Comparison of ENCODE assay signal across 8 mouse cellular contexts in the genomic region with DNA sequence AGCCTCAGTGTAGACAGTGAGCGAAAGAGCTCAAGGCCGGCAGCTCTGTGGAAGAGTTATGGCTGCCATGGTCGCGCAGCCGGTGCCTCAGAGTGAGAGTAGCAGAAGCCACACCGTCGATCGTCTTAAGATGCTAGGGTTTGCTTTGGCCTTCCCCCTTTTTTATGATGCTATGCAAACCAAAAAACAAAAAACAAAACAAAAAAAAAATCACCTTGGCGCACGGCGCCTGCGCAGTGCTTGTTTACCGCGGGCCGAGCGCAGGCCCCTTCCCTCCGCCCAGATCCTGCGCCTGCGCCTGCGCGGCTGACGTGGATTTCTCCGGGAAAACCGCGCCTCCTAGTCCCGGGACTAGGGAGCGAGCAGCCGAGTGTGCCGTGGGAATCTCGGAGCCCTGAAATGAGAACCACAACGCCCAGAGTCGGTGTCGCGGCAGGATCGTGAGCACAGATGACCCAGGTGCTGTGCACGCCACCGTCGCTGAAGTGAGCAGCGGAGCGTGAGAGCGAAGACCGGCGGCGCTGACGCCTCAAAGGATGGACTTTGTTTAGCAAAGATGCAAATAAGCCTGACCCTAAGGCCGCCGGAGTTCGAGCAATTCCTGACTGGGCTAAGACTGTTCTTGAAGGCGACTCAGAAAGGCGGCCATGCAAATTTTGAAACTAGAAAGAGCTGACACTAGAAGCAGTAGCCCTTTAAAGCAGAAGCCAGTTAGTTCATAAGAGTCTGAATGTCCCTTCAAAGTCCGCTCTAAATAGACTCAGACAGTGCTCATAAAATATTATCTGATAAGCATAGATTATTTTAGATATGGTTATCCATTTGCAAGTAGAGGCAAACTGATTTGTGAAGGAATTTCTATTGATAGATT. TPM values are rescaled to one million over a fixed set of nuclear protein-coding genes. Genes with fewer than 3 reads are reported as not detected.
A peak's percentile ranks its signal among the peaks of the same experiment; 100 is the strongest.
DNase-seq lines count a peak whose midpoint lies in the region; ATAC-seq lines count a peak whose summit lies in the region.

A gene (minus strand): TSS at position 484 of the 871 bp plus-strand sequence.

- H3K4me2 ChIP-seq in hindbrain, embryonic 13.5 days, result peak within 1 kb of the TSS; percentile 74

- peak within 1 kb of the TSS; percentile 86 for H3K9ac ChIP-seq in hindbrain, embryonic 13.5 days

- peaks cover 15% of the 10 kb centered on the region for H3K4me1 ChIP-seq in hindbrain, embryonic 13.5 days (replicated peaks)

- WGBS in hindbrain, embryonic 13.5 days, result under 1% methylated on average over 51 of the region's 51 CpGs

- no peaks in the 10 kb centered on the region for H3K9me3 ChIP-seq in hindbrain, embryonic 13.5 days

- peak; percentile 96 for DNase-seq in R1 (ENCODE audit: low read depth, low spot score)
- peak; percentile 93 to 94 for DNase-seq in cerebellum, postnatal 14 days
- DNase-seq in frontal cortex, postnatal 14 days (ENCODE audit: low spot score in 2 of 2), result peak; percentile 77 to 82
- peak; percentile 87 for DNase-seq in layer of hippocampus, postnatal 36 days
- DNase-seq in lung, postnatal 25 days (ENCODE audit: low spot score), result peak; percentile 93
- peak; percentile 96 for DNase-seq in retina, postnatal 1 day
- DNase-seq in thymus, postnatal 4 days, result peak; percentile 85

- no peaks in the 10 kb centered on the region for H3K27me3 ChIP-seq in hindbrain, embryonic 13.5 days

- peak within 1 kb of the TSS; percentile 99 for H3K27ac ChIP-seq in hindbrain, embryonic 13.5 days

- no peaks in the 10 kb centered on the region for H3K36me3 ChIP-seq in hindbrain, embryonic 13.5 days

- H3K4me3 ChIP-seq in hindbrain, embryonic 13.5 days, result peak within 1 kb of the TSS; percentile 53

- peak; percentile 95 for ATAC-seq in hindbrain, embryonic 13.5 days (ENCODE audit: low FRiP score)

RNA-seq across cellular contexts. Expression of the gene that starts here (rescaled TPM):
- 39.0 and 45.1 TPM in 2 replicates for polyA plus RNA-seq in hindbrain, embryonic 13.5 days (2015; fragmentation: Nextera tagmentation; extraction: Ambion mirVana)
- total RNA-seq in layer of hippocampus, postnatal 36 days (2021), result 10 to 100 TPM; 28.1 to 29.3 TPM

Comparison
In these comparisons a context has a peak if more than half of its experiments do, and no peak if none do; other contexts are left out.
1. Peak in every context shown above with its lines: DNase-seq, ATAC-seq, H3K4me3 ChIP-seq and H3K27ac ChIP-seq.